In genomic region chr10:119382257-119382656, GRCm38 (mm10) we compare ENCODE assay signal across 23 mouse cellular contexts.
DNase-seq lines count a peak whose midpoint lies in the region; ATAC-seq lines count a peak whose summit lies in the region.
"Had no signal": no experiment of that assay in that cellular context is flagged by ENCODE, and none has a peak within 500 bp of the region (broad histone marks: within the 10 kb centered on the region; RNA-seq: fewer than 3 reads in every experiment).

No protein-coding gene starts in this region.

- no peaks in the 10 kb centered on the region for H3K27me3 ChIP-seq in forebrain, embryonic 11.5 days (ENCODE audit: control insufficient read depth, insufficient read depth, low read length)
- no peaks in the 10 kb centered on the region for H3K27me3 ChIP-seq in forebrain, embryonic 13.5 days
- H3K27me3 ChIP-seq: heart, embryonic 13.5 days; limb, embryonic 15.5 days; midbrain, embryonic 15.5 days; neural tube, embryonic 12.5 days had no signal

- no peaks in the 10 kb centered on the region for H3K36me3 ChIP-seq in forebrain, embryonic 11.5 days (ENCODE audit: control insufficient read depth, insufficient read depth, low read length)
- no peaks in the 10 kb centered on the region for H3K36me3 ChIP-seq in forebrain, embryonic 13.5 days (ENCODE audit: poor library complexity, severe bottlenecking)
- H3K36me3 ChIP-seq: heart, embryonic 13.5 days; limb, embryonic 15.5 days; midbrain, embryonic 15.5 days; neural tube, embryonic 12.5 days had no signal

- no peak overlapping the region for H3K4me2 ChIP-seq in forebrain, embryonic 11.5 days (ENCODE audit: low read depth, low read length, severe bottlenecking)
- no peak overlapping the region for H3K4me2 ChIP-seq in forebrain, embryonic 13.5 days
- H3K4me2 ChIP-seq: heart, embryonic 13.5 days; limb, embryonic 15.5 days; midbrain, embryonic 15.5 days; neural tube, embryonic 12.5 days had no signal

- H3K4me3 ChIP-seq in forebrain, embryonic 11.5 days (ENCODE audit: low read depth, low read length): no peak overlapping the region
- H3K4me3 ChIP-seq in forebrain, embryonic 13.5 days: no peak overlapping the region
- H3K4me3 ChIP-seq: erythroblast, embryonic 14.5 days; heart, embryonic 13.5 days; limb, embryonic 15.5 days; midbrain, embryonic 15.5 days; neural tube, embryonic 12.5 days had no signal

- no peak overlapping the region for H3K27ac ChIP-seq in forebrain, embryonic 11.5 days (ENCODE audit: low read depth, low read length)
- H3K27ac ChIP-seq in forebrain, embryonic 13.5 days: no peak overlapping the region
- H3K27ac ChIP-seq: heart, embryonic 13.5 days; limb, embryonic 15.5 days; midbrain, embryonic 15.5 days; neural tube, embryonic 12.5 days; stomach, postnatal 0 days had no signal

- no peak for ATAC-seq in forebrain, embryonic 11.5 days (replicated peaks; ENCODE audit: low FRiP score)
- no peak for ATAC-seq in forebrain, embryonic 13.5 days
- ATAC-seq: forebrain, postnatal 0 days; intestine, postnatal 0 days; liver, postnatal 0 days; midbrain, embryonic 15.5 days had no signal

- H3K9me3 ChIP-seq in forebrain, embryonic 11.5 days (ENCODE audit: control insufficient read depth, low read length): no peaks in the 10 kb centered on the region
- H3K9me3 ChIP-seq in forebrain, embryonic 13.5 days (replicated peaks): no peaks in the 10 kb centered on the region
- H3K9me3 ChIP-seq: limb, embryonic 15.5 days; midbrain, embryonic 15.5 days; neural tube, embryonic 12.5 days had no signal

- 92% methylated on average over 11 of the region's 11 CpGs for WGBS in forebrain, embryonic 11.5 days
- 88% methylated on average over 11 of the region's 11 CpGs for WGBS in forebrain, embryonic 13.5 days

- no peak overlapping the region for H3K9ac ChIP-seq in forebrain, embryonic 11.5 days (ENCODE audit: low read length)
- H3K9ac ChIP-seq in forebrain, embryonic 13.5 days: no peak overlapping the region
- H3K9ac ChIP-seq: forebrain, postnatal 0 days; heart, embryonic 13.5 days; limb, embryonic 15.5 days; liver, postnatal 0 days; midbrain, embryonic 15.5 days; neural tube, embryonic 12.5 days had no signal

- no peaks in the 10 kb centered on the region for H3K4me1 ChIP-seq in forebrain, embryonic 11.5 days (replicated peaks; ENCODE audit: control insufficient read depth, insufficient read depth, low read length)
- H3K4me1 ChIP-seq in forebrain, embryonic 13.5 days: no peaks in the 10 kb centered on the region
- H3K4me1 ChIP-seq: heart, embryonic 13.5 days; limb, embryonic 15.5 days; midbrain, embryonic 15.5 days; neural tube, embryonic 12.5 days had no signal

- DNase-seq in forebrain, embryonic 11.5 days (ENCODE audit: low spot score): peak; percentile 20
- peak; percentile 8 for DNase-seq in c-Kit-positive CD71-negative TER-119-negative erythroid progenitor cells, embryonic 14.5 days (ENCODE audit: low read depth)
- DNase-seq in naive thymus-derived CD4-positive, alpha-beta T cell, adult 2 months (ENCODE audit: low read depth): peak; percentile 68
- DNase-seq in thymus, postnatal 36 days: peak; percentile 28 to 37
- DNase-seq in ovary, adult 18-20 months (ENCODE audit: low spot score): no peak
- DNase-seq in adrenal gland, postnatal 4 days (ENCODE audit: low spot score in 2 of 2): no peak
- DNase-seq in gastrocnemius, adult 8-10 months (ENCODE audit: low spot score in 2 of 2): no peak
- DNase-seq: adrenal gland, postnatal 10 days; cerebellum, postnatal 10 days; forebrain, postnatal 0 days; gastrocnemius, postnatal 25 days; kidney, postnatal 10 days; liver, postnatal 0 days; lung, postnatal 4 days; retina, postnatal 1 day had no signal

Comparison
In these comparisons a context has a peak if more than half of its experiments do, and no peak if none do; other contexts are left out.
1. DNase-seq: peak in forebrain, embryonic 11.5 days (single experiment), c-Kit-positive CD71-negative TER-119-negative erythroid progenitor cells, embryonic 14.5 days (single experiment), naive thymus-derived CD4-positive, alpha-beta T cell, adult 2 months (single experiment) and thymus, postnatal 36 days (2 of 2); none in ovary, adult 18-20 months (single experiment), adrenal gland, postnatal 4 days (0 of 2) and gastrocnemius, adult 8-10 months (0 of 2).